Mouse (Mus musculus) stomach, embryonic 14.5 days (tissue): ENCODE data around the gene Rab36. TPM values are rescaled to one million over a fixed set of nuclear protein-coding genes. Genes with fewer than 3 reads are reported as not detected.

Experiments
- ATAC-seq: fragments of 200-750 bp; cut with Nextera tagmentation; 2 replicates; pipeline ENCODE4 v1.8.0; 2017; ENCODE audit warnings: low read depth, moderate TSS enrichment; ENCODE audit not compliant: insufficient number of reproducible peaks, insufficient read depth, low FRiP score
- H3K27ac ChIP-seq: fragments of 300-500 bp; sonication (generic); 2 replicates; pipeline ENCODE4 v1.5.1; 2014; ENCODE audit warnings: mild to moderate bottlenecking, low read length, moderate library complexity, mixed read lengths
- H3K27me3 ChIP-seq: fragments of 300-500 bp; sonication (generic); 2 replicates; pipeline ENCODE4 v1.6.1; 2014; ENCODE audit warnings: low read length, control low read depth, mixed read lengths; ENCODE audit not compliant: control insufficient read depth, insufficient read depth
- H3K36me3 ChIP-seq: fragments of 300-500 bp; sonication (generic); 2 replicates; pipeline ENCODE4 v1.6.1; 2014; ENCODE audit warnings: mild to moderate bottlenecking, control low read depth, low read length, moderate library complexity, mixed read lengths; ENCODE audit not compliant: control insufficient read depth, insufficient read depth
- H3K4me1 ChIP-seq: fragments of 300-500 bp; sonication (generic); 2 replicates; pipeline ENCODE4 v1.6.1; 2014; ENCODE audit warnings: low read length, control low read depth, mixed read lengths; ENCODE audit not compliant: control insufficient read depth, insufficient read depth
- H3K4me2 ChIP-seq: fragments of 300-500 bp; sonication (generic); replicated peaks from 2 replicates; pipeline ENCODE4 v1.6.1; 2014; ENCODE audit warnings: low read depth, low read length, control low read depth
- H3K4me3 ChIP-seq: fragments of 300-500 bp; sonication (generic); 2 replicates; pipeline ENCODE4 v1.5.1; 2014; ENCODE audit warnings: low read depth, low read length, control low read depth
- H3K9ac ChIP-seq: fragments of 300-500 bp; sonication (generic); replicated peaks from 2 replicates; pipeline ENCODE4 v1.6.1; 2014; ENCODE audit warnings: low read depth, mild to moderate bottlenecking, control low read depth, low read length, moderate library complexity, mixed read lengths
- H3K9me3 ChIP-seq: fragments of 300-500 bp; sonication (generic); 2 replicates; pipeline ENCODE4 v1.6.1; 2016; ENCODE audit warnings: low read depth, low read length, control low read depth; ENCODE audit not compliant: control insufficient read depth
- whole genome bisulfite sequencing: fragments of 180-500 bp; shearing (Covaris S2); extraction: QIAGEN DNeasy Blood & Tissue Kit; methylation state at CpG from one replicate; pipeline ENCODE4 v1.1.7; 2014; 5-methylcytosine and 5-hydroxymethylcytosine counted together
- polyA plus RNA-seq: library from polyadenylated mRNA; unstranded; fragments of >200 nt; fragmentation: Nextera tagmentation; extraction: Ambion mirVana; gene quantifications from 2 replicates; pipeline ENCODE4 v1.2.1, GENCODE M21; 2014

Gene Rab36
- 10.3 and 12.6 TPM in 2 replicates for polyA plus RNA-seq

DNA sequence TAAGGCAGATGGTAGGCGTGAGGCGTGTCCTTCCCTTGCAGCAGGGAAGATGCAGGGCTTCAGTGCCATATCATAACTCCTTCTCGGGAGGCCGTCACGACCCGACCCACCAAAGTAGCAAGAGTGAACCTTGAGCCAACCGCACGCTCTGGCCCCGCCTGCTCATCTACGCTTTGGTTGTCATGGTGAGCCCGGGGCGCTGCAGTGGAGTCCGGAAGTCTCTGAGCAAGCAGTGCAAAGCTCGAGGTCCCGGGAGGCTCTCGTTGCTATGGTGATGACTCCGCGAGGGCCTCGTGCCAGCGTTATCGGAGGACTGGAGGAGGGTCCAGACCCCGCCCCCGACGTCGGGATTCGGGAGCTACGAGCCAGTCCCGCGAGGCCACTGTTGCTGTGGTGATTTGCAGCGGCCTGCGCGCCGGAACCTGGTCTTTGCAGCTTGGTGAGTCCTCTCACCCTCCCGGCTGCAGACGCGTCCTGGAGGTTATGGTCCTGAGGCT, at the start of gene Rab36:
Gene Rab36 (plus strand): TSS at position 176 of the 497 bp plus-strand sequence.
- ATAC-seq, result peak; percentile 96
- H3K27me3 ChIP-seq, result no peaks in the 10 kb centered on the region
- peak within 1 kb of the TSS; percentile 67; the same call in 1 of the 2 replicates for H3K27ac ChIP-seq
- H3K4me1 ChIP-seq, result peaks cover 7% of the 10 kb centered on the region; the same call in 1 of the 2 replicates
- peak within 1 kb of the TSS; percentile 76 for H3K4me2 ChIP-seq
- 0 out of 2 replicates have a peak within 1 kb of the TSS, but pooled peaks have one; percentile 38 for H3K9ac ChIP-seq
- under 1% methylated on average over 36 of the region's 36 CpGs for WGBS
- no peaks in the 10 kb centered on the region for H3K9me3 ChIP-seq
- no peaks in the 10 kb centered on the region for H3K36me3 ChIP-seq
- peak within 1 kb of the TSS; percentile 41 for H3K4me3 ChIP-seq

DNA sequence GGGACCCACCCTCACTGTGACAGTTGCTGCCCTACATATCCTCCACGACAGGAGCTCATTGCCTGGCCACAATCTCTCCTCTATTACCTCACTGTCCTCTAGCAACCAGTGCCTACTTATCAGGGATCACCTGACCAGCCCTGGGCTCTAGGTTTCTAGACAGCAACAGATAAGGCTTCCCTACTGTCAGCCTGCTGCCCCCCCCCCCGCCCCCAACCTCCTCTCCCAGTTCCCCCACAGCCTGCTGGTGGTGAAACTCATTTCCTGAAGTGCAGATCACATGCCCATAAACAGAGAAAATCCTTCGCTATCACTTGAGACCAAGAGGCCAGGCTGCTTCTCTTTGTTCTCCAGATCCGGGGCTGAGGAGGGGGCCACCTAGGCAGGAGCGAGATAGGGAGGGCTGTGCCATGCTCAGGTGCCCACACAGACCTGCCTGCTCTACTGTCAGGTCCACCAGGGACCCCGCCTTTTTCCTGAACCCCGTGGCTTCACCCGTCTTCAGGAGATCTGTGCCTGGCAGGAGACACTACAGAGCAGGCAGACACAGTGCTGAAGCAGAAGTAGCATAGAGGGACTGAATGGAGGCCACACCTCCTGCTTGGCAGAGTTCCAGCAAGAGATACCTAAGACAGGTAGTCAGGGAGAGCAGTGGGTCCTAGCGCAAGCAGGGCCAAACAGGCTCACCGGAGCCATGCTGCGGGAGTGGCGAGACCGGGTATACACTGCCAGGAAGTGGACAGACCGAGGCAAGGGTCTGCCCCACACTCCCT, 49.0 kb upstream of the Rab36 start:
- H3K4me1 ChIP-seq, result 0 out of 2 replicates have a peak, but pooled peaks cover 4% of the 10 kb centered on the region
- no peak overlapping the region for H3K4me3 ChIP-seq
- 66% methylated on average over 13 of the region's 14 CpGs for WGBS
- no peaks in the 10 kb centered on the region for H3K27me3 ChIP-seq
- H3K27ac ChIP-seq, result no peak overlapping the region
- peak; percentile 43; the same call in 1 of the 2 replicates for ATAC-seq
- H3K9ac ChIP-seq, result no peak overlapping the region
- H3K36me3 ChIP-seq, result no peaks in the 10 kb centered on the region
- H3K9me3 ChIP-seq, result no peaks in the 10 kb centered on the region
- no peak overlapping the region for H3K4me2 ChIP-seq

DNA sequence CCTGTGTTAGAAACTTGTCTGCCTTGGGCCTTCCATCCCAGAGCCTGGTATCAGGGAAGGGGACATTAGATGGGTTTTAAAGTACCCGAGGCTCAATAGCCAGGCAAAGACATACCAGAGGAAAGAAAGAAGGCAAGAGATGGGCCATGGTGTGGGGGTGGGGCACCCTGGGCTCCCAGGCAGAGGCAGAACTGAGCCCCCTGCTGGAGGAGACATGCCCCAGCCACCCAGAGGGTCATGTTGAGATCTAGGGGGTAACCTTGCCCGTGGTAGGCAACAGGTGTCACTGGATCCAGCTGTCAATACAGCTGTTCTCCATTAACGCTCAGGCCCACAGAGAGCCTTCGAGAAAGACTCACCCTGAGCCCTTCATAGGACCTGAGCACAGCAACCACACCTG, 47.0 kb upstream of the Rab36 start:
- 76% methylated on average over 4 of the region's 4 CpGs for WGBS
- Histone ChIP-seq H3K4me1 (0 out of 2 replicates have a peak, but pooled peaks cover 7% of the 10 kb centered on the region), H3K9me3 (no peaks in the 10 kb centered on the region), H3K27ac (no peak overlapping the region), H3K36me3 (no peaks in the 10 kb centered on the region), H3K4me2 (no peak overlapping the region), H3K9ac (no peak overlapping the region), H3K4me3 (no peak overlapping the region), H3K27me3 (no peaks in the 10 kb centered on the region)
- no peak for ATAC-seq

DNA sequence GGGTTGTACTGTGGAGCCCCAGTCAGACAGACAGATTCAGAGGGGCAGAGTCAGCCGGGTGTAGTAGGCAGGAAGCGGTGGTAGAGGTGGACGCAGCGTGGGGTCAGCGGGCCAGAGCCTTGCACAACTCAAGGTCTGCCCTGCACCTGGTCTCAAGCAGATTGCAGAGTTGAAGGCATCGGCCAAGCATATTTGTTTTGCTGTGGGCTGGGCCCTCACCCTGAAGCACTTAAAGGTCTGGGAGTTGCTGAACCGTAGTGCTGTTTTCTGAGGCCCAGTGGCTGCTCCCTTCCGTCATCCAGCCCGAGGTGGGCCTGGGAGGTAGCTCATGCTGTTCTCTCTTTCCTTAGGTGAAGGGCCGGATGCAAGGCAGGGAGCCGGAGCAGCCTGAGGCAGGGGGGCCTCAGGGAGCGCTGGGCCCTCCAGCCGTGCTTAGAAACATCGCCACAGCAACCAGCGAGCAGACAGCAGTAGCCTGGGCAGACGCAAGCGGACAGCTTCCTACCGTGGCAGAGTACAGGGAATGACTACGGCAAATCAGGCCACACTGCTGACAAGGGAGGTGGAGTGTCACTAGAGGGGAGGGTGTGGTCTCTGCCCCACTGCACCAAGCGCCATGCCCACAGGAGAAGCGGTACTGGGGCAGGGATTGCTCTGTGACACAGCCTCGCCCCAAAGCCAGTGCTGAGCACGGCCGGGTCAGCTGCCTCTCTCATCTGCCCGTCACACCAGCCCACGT, 46.1 kb upstream of the Rab36 start:
- Histone ChIP-seq H3K36me3 (no peaks in the 10 kb centered on the region), H3K9me3 (no peaks in the 10 kb centered on the region), H3K4me3 (no peak overlapping the region), H3K27me3 (no peaks in the 10 kb centered on the region), H3K9ac (no peak overlapping the region), H3K27ac (no peak overlapping the region), H3K4me2 (0 out of 2 replicates have a peak overlapping the region, but pooled peaks have one; percentile 6), H3K4me1 (peaks cover 14% of the 10 kb centered on the region; the same call in 1 of the 2 replicates)
- ATAC-seq, result 0 out of 2 replicates have a peak, but pooled peaks have one; percentile 7
- 34% methylated on average over 26 of the region's 26 CpGs for WGBS

DNA sequence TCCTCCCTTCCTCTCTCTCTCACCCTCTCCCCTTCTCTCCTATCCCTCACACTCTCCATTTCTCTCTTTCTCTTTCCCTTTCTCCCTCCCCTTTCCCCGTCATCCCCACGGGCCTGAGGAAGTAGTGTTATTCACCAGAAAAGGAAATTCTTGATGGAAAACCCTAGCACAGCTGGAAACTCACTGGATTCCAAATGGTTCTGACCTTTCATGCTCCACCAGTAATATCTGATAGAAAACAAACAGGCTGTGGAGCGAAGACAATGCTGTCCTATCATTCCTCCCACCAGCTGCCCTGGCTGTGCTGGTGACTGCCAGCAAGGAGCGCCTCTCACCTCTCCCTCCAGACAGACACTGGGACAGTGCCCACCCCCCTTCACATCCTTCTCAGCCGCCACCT, 42.0 kb upstream of the Rab36 start:
- ATAC-seq, result peak; percentile 28; the same call in 1 of the 2 replicates
- H3K9ac ChIP-seq, result no peak overlapping the region
- no peak overlapping the region; the same call in 1 of the 2 replicates for H3K27ac ChIP-seq
- H3K4me3 ChIP-seq, result 0 out of 2 replicates have a peak overlapping the region, but pooled peaks have one; percentile 4
- H3K4me1 ChIP-seq, result peaks cover 11% of the 10 kb centered on the region; the same call in 1 of the 2 replicates
- no peaks in the 10 kb centered on the region for H3K9me3 ChIP-seq
- no peaks in the 10 kb centered on the region for H3K27me3 ChIP-seq
- 6% methylated on average over 5 of the region's 5 CpGs for WGBS
- H3K36me3 ChIP-seq, result no peaks in the 10 kb centered on the region
- H3K4me2 ChIP-seq, result peak overlapping the region; percentile 42; the same call in 1 of the 2 replicates

DNA sequence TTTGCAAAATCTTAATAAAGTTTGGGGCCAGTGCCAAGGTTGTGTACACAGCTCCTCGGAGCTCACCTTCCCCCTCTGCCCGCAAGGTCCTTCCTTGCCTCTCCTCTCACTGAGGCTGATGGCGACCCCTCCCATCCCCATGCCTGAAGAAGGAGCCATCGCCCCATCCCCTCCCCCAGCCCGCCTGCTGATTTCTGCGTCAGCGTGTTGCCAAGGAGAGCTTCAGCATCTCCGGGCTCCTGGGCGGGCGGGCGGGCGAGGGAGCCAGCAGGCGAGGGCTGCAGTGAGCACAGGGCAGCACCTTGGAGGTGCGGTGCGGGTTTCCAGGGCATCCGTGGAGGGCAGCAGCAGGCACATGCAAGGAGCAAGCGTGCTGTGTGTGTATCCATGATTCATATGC, 41.5 kb upstream of the Rab36 start:
- peak; percentile 24; the same call in 1 of the 2 replicates for ATAC-seq

DNA sequence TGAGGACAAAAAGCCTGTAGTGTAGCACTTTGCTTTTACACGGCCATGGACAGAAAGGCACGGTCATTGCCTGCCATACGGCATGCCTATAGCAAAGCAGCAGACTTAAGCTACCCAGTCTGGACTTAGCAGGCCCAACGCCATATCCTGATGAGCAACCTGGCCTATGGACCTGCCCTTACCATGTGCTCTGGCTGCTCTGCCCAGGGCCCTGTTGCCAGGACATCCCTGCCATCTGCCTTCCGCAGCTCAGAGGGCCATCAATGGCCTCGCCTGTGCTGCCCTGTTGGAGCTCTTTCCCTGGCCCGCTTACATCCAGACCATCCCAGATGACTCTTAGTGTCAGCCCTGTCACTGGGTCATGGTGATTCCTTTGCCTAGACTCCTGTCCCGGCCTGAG, 35.5 kb upstream of the Rab36 start:
- H3K9ac ChIP-seq, result no peak overlapping the region
- H3K4me3 ChIP-seq, result no peak overlapping the region
- H3K9me3 ChIP-seq, result no peaks in the 10 kb centered on the region
- no peak overlapping the region for H3K27ac ChIP-seq
- H3K4me2 ChIP-seq, result no peak overlapping the region
- WGBS, result 91% methylated on average over 8 of the region's 8 CpGs
- H3K4me1 ChIP-seq, result peaks cover 3% of the 10 kb centered on the region; the same call in 1 of the 2 replicates
- ATAC-seq, result no peak
- H3K27me3 ChIP-seq, result no peaks in the 10 kb centered on the region
- H3K36me3 ChIP-seq, result no peaks in the 10 kb centered on the region

More for the DNA sequence above, 41.5 kb upstream of the Rab36 start:
- Histone ChIP-seq H3K9me3 (no peaks in the 10 kb centered on the region), H3K36me3 (no peaks in the 10 kb centered on the region), H3K4me2 (peak overlapping the region; percentile 42), H3K27me3 (no peaks in the 10 kb centered on the region), H3K27ac (no peak overlapping the region), H3K4me1 (peaks cover 11% of the 10 kb centered on the region; the same call in 1 of the 2 replicates), H3K4me3 (0 out of 2 replicates have a peak overlapping the region, but pooled peaks have one; percentile 4), H3K9ac (no peak overlapping the region)
- 7% methylated on average over 17 of the region's 17 CpGs for WGBS

DNA sequence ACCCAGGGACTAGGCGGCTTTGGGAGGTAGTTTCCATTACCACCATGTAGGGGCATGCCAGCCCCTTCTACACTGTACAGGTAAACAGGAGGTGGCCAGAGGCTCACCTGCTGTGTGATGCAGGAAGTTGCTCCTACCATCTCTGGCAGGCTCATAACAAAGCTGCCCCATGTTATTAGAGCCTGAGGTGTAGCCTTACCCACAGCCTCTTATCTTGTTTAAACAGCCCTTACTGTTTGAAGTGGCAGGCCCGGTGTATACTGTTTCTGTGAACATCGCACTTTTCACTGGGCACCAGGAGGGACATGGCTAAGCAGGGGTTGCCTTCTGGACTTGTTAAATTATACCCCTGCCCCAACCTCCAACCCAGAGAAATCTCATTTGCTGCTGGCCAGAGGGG, 32.8 kb upstream of the Rab36 start:
- no peak overlapping the region for H3K4me2 ChIP-seq
- H3K9me3 ChIP-seq, result no peaks in the 10 kb centered on the region
- H3K27me3 ChIP-seq, result no peaks in the 10 kb centered on the region
- no peak overlapping the region for H3K4me3 ChIP-seq
- H3K27ac ChIP-seq, result no peak overlapping the region
- H3K4me1 ChIP-seq, result peaks cover 3% of the 10 kb centered on the region; the same call in 1 of the 2 replicates
- no peaks in the 10 kb centered on the region for H3K36me3 ChIP-seq
- H3K9ac ChIP-seq, result no peak overlapping the region
- WGBS, result 60% methylated on average over 3 of the region's 3 CpGs
- ATAC-seq, result peak; percentile 73
